Mouse (Mus musculus) colon, adult 2 months (tissue): ENCODE data around the gene B3gnt2. TPM values are rescaled to one million over a fixed set of nuclear protein-coding genes. Genes with fewer than 3 reads are reported as not detected.

ENCODE experiments used
- polyA plus RNA-seq: library from polyadenylated mRNA; depleted of rRNA; stranded (reverse); fragments of >200 nt; gene quantifications from 2 replicates; pipeline ENCODE4 v1.2.3, GENCODE M21; 2012; rRNA removed

B3gnt2 gene
- 26.7 and 33.4 TPM in 2 replicates for polyA plus RNA-seq

DNA sequence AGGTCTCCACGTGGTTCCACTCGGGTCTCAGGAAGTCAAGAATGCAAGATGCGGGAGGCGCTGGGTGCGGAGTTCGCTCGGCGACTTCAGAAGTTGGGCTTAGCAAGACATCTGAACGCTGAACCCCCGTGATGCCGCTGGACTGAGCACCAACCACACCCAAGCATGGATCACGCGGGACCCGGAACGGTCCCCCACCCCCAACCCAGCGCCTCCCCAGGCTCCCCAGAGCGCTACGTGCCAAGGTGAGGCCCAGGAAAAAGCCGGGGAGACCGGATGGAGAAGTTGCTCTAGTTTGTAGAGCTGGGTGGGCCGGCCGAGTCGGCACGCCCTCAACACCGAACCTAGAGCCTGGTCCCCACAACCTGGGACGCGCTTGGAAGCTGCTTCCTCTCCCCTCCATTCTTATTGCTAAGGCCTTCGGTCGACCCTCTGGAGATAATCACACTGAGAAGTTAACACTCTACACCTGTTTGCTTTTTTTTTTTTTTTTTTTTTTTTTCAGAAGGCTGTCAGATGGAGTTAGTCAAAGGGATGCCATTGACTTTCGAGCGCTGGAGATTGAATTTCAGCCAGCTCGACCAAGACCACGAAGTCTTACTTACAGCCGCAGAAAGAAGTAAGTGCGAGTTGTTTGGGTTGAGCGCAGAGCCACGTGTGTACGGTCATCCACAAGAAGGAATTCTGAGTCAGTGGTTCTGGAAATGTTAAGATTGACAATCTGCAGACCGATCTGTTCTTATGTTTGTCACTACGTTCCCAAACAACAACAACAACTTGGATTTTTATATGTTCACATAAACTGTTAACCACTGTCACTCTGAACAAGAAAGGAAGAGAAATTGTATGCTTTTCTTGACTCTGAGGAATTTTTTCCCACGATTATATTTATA is at the start of gene B3gnt2:
Gene B3gnt2, minus strand, starts transcription at position 627 of the 893 bp plus-strand sequence.

Other genes with a start within 250 kb of the B3gnt2 start
- 5.2 and 5.4 TPM in 2 replicates for gene Zrsr1, start 111.0 kb upstream of the B3gnt2 start, polyA plus RNA-seq
- gene Gm28048, start 121.1 kb upstream of the B3gnt2 start, polyA plus RNA-seq, result not detected in 2 replicates
- gene Commd1, start 121.4 kb upstream of the B3gnt2 start, polyA plus RNA-seq, result 5.7 and 7.8 TPM in 2 replicates
- 246 and 269 TPM in 2 replicates for gene Cct4, start 129.6 kb upstream of the B3gnt2 start, polyA plus RNA-seq
- gene Fam161a, start 146.6 kb upstream of the B3gnt2 start, polyA plus RNA-seq, result 1.4 and 1.5 TPM in 2 replicates